Mouse (Mus musculus) layer of hippocampus, adult 8-10 months (tissue): ENCODE results near the gene Kremen2. TPM values are rescaled to one million over a fixed set of nuclear protein-coding genes. Genes with fewer than 3 reads are reported as not detected.
"Not testable (repeated sequence)": the region's sequence is repeated elsewhere in the genome, so short reads cannot be mapped to it uniquely, and the experiment has no call there.

Experiments
- DNase-seq, 2 experiments: peaks; one replicate each; pipeline ENCODE4 v3.0.0; 2022; ENCODE audit warnings: low spot score in 2 of 2
- total RNA-seq, 4 experiments: library from RNA; stranded (reverse); gene quantifications; 2 replicates each; pipeline ENCODE4 v1.2.4; 2022

The Kremen2 gene
- 1 to 10 TPM in 1 of 4 experiments, under 1 TPM in 3; 0.51 to 1.3 (median 0.68) TPM for total RNA-seq

DNA sequence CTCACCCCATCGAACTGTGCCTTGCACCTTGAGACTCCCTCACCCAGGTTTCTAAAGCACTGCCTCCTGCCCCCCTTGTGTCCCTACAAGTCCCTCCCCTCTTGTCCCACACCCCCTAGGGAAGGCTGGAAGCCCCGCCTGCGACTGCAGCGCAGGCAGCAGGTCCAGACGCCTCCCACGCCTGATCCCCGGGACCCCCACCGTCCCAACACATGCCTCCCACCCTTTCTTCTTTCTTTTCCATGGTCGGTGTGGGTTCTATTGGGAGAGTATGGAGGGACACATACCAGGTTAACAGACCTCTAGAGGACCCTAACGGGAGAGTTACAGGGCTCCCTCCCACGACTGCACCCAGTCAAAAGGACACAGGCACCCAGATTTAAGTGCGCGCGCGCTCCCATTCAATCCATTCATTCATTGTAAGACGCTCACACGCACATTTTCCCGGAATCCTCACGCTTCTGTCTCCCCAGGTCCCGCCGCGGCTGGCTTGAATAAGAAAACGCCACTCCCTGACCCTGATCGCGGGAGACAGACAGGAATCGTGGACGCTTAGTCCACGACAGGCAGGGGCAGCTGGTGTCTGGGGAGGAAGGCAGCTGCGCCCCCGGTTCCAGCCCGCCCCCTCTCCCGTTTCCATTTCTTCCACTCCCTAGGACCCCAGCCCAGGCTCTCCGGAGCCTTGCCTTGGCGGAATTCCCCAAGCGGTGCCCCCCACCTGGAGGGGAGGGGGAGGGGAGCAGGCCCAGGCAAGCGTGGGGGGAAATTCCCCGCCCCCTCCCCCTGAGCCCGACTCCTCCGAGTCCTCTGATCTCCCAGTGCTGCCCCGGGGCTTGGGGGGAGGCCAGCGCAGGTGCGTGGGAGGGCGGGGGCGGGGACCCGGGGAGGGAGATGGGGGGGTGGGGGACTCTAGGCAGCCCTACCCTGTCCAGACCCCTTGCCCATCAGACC lies at the start of gene Kremen2:
Gene Kremen2 (minus strand): TSS at position 533 of the 951 bp plus-strand sequence.
- no peak for DNase-seq

DNA sequence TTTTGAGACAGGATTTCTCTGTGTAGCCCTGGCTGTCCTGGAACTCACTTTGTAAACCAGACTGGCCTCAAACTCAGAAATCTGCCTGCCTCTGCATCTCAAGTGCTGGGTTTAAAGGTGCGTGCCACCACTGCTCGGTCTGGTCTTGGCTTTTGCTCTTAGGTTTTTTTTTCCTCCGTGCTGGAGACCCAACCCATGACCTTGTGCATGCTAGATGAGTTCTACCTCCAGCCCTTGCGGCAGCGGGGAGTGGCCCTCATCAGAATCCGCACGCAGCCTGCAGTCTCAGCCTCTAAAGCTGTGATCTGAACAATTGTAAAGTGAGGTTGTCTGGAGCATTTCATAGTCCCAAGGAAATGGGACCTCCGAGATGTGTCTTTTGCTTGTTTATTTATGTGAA lies 49.7 kb upstream of the Kremen2 start:
- DNase-seq: no peak

DNA sequence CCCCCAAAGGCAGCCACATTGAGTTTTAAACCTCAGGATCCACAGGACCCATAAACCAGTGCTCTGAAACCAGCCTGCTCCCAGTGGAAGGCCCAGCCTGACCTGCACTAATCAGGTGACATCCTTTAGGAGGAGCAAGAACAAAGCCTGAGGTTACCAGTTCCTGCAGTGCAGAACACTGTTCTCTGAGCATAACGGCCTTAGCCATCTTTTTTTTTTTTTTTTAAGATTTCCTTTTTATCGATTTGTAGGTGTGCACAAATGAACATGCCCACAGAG lies 45.4 kb upstream of the Kremen2 start:
- no peak for DNase-seq

DNA sequence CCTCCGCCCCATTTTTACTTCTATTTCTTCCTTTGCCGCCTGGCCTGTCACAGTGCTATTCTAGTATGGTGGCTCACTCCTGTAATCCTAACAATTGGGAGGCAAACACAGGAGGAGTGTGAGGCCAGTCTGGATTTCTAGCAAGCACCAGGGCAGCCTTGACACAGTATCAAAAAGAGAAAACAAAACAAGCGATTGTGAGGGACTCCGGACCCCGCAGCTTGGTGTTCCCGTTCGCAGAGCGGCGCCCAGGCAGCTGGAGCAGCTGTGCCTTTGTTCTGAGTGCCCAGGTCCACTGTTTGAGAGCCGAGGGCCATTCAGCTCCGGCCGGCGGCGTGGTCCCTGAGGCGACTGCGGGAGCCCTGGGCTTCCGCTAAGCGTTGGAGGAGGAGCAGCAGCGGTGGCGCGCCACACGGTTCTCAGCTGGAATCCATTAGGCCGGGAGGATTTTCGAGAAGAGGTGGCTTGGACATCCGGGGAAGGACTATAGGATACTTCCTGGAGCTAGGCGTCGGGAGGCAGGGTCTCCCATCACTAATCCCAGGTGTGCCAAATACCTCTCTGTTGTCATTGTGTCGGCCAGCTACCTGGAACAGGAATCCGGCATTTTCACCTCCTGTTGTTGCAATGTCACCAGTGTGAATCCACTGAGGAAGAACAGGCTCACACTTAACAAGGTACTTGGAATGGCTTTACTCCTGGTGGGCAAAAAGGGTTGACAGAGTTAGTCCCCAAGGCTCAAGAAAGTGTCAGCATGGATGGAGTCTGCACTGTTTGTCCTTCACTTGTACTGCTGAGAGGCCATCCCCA lies 44.8 kb upstream of the Kremen2 start, which contains the start of gene Srrm2:
Gene Srrm2 (plus strand): TSS at position 264 of the 810 bp plus-strand sequence.
- peak in 1 of 2 experiments; percentile 52 for DNase-seq

DNA sequence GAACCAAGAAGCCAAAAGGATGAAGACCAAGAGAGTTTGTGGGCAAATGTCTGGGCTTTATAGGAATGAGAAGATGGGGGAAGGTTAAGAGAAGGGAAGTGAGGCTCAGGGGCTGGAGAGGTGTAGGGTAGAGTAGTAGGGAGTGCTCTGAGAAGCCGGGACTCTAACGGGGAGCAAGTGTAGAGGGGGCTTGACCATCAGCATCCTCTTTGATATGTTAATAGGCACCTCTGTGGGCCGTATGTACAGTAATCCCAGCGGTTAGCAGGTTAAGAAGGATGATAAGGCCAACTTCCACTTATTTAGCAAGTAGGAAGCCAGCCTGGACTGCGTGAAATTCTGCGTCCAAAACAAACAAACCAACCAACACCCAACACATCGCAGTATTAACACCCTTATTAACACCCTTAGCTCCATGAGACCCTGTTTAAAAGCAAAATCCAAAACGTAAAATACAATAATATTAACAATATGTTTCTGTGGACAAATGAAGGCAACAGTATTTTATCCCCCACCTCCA lies 44.2 kb upstream of the Kremen2 start:
- DNase-seq: no peak

DNA sequence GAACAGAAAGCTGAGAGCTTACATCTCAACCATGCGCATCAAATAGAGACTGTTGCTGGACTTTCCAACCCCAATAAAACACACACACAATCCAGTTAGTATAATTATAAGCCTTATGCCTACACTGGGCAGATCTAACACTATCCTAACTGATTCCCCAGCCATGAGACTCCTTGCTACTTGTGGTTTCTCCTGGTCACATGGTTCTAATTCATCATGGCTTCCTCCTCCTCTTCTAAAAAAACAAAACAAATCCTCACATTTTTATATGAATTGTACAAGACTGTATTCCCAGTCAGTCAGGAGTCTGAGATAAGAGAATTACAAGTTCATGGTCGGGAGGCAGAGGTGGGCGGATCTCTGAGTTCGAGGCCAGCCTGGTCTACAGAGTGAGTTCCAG lies 43.3 kb upstream of the Kremen2 start:
- DNase-seq: no peak

DNA sequence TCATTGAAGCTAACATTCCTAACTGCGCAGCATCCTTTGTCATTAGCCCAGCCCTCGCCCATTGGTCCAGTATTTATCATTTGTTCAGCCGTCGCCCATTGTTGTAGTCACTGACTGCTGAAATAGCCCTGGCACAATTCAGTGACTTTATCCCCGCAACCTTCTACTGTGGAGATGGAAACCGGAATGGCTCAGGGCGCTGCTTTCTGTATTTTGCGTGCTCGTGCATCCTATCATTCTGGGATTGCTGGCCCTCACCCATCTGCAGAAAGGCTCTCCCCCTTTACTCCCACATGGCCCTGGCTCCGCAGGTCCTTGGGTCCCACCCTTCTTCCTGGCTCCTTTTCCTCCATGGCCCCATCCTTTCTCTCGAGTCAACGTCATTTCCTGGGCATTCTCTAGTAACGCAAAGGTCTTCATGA lies 40.9 kb upstream of the Kremen2 start:
- DNase-seq: no peak

DNA sequence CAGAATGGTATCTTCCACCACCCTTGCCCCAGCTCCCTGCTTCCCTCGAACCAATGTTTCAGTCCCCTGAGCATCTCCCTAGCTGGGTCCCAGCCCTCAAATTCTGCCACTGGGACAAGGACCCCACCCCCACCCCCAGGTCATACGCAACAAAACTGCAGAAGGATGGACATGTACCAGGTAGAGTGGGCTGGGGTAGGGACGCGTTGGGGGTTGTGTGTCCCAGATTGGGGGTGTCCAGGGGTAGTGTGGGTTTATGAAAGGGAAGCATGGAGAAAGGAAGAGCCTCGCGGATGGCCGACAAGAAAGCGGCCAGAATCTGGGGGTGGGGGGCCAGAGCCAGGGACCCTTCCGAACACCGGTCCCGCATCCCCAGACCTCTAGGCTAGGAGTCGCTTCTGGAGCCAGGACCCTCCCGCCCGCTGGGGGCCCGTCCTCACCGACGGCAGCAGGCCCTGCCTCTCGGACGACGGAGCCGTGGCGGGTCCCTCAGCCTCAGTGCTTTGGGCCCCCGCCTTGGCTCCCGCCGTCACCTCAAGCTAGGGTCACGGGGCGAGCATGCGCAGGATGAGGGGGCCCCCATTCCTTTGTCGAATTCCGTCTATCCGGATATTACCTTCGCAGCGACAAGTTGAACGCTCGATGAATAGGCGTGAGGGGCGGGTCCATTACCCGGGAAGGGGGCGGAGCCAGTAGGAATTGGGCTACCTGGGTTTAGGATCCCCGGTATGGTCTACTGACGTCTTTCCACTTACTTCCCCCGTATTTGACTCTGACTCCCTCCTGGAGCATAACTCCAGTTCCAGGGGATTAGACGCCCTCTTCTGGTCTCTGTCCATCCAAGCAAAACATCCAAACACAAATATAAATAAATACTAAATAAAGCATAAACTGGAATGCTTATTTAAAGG lies 40.2 kb upstream of the Kremen2 start, which contains the start of gene Flywch2:
Gene Flywch2 (minus strand): TSS at position 521 of the 911 bp plus-strand sequence.
- peak; percentile 87 to 93 for DNase-seq

DNA sequence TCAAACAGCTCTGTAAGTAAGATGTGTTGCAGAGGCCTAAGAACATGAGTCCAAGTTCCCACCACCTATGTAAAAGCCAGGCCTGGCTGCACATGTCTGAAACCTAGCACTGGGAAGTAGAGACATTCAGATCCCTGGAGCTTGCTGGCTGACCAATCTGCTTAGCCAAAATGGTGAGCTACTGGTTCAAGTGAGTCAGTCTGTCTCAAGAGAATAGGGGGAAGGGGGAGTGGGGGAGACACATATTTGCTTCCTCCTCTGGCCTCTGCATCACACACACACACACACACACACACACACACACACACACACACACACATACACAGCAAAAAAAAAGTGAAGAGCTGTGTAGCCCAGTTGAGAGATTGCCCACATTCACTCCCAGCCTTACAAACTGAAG lies 37.7 kb upstream of the Kremen2 start:
- no peak for DNase-seq

DNA sequence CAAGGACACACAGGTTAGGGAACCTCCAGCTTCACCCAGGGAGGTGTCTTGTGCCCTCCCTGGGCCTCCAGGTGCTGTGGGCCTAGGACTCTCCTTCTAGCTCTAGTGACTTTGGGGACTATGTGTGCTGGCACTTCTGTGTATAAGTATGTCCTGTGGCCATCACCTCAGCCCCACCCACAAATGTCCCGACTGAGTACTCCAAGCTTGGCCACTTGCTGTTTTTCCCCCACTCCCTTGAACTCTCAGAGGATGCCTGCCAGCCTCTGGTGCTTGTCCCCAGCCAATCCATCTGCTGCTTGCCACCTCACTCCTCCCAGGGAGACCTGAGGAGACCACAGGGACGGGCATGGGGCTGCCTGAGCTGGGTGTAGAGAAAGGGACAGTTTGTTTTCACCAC lies 32.8 kb upstream of the Kremen2 start:
- no peak for DNase-seq

DNA sequence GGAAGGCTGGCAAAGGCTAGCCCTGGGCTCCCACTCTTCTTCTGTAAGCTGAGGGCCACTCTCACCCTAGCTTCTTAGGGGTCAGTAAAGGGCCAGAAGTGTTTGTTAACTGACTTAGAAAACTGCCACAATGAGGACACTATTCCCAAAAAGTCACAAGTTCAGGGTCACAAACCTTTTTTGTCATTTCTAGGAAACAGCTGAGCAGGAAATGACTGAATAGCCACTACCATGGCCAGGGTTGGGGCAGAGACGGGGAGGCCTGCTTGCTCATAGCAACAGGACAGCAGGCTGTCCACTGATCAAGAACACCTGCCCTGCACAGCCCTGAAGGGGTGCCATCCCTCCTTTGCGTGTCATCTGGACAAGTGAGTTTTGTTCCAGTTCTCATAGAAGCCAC lies 31.5 kb upstream of the Kremen2 start:
- DNase-seq: no peak

DNA sequence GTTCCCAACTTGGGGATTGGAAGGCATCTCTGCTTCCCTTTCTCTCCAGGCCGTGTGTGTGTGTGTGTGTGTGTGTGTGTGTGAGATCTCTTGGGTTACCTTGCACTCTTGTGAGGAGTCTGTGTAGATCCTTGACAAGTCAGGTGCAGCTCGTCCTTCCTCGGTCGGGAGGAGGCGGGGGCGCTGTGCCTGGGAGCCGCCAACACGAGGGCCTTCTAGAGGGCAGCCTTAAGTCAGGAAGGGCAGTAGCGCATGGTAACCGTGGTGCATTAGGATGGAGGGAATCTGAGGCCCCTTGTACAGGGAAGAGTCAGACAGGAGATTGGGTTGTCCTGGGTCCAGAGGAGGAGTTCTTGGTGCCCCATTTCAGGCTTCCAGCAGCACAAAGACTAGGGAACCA lies 30.6 kb upstream of the Kremen2 start:
- DNase-seq: no peak

DNA sequence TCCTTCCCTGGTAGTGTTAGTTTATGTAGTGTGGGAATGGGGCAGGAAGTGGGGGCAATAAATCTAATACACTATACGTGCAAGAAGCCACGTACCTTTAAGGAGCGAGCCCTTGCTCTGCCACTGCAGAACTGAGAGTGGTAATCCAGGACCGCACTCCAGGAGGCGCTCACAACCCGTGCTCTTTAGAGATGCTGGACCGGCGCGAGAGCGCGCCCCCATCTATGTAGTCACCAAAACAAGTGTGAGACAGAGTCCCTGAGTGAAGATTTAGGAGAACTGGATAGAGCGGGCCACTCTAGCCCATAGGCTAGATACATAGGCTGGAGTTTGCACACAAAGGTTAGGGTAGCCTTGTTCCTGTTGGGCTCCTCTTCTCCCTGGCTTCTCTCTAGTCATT lies 28.5 kb upstream of the Kremen2 start:
- DNase-seq: peak; percentile 67 to 81

DNA sequence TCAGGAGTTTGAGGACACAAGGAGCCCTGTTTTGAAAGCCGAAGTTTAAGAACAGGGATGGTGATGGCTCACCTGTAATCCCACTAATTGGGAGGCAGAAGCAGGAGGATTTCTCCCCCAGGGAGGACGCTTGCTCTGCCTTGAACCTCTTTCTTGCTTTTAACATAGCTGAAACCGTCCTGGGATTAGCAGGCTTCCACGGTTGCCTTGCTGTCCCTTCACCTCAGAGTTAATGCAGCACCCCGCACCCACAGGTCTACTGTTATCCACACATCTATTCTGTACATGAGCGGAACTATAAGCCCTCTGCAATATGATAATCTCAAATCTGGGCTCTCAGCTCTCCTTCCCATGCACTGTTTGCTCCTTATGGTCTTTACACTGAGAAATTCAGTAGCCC lies 28.0 kb upstream of the Kremen2 start:
- DNase-seq: no peak

DNA sequence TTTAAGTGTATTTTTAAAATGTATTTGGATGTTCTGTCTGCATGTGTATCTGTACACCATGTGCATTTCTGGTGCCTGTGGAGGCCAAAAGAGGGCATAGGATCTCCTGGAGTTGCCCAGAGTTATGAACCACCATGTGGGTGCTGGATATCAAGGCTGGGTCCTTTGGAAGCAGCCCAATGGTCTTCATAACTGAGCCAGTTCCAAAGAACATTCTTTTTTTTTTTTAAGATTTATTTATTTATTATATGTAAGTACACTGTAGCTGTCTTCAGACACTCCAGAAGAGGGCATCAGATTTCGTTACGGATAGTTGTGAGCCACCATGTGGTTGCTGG lies 26.6 kb upstream of the Kremen2 start:
- DNase-seq: not testable (repeated sequence)

DNA sequence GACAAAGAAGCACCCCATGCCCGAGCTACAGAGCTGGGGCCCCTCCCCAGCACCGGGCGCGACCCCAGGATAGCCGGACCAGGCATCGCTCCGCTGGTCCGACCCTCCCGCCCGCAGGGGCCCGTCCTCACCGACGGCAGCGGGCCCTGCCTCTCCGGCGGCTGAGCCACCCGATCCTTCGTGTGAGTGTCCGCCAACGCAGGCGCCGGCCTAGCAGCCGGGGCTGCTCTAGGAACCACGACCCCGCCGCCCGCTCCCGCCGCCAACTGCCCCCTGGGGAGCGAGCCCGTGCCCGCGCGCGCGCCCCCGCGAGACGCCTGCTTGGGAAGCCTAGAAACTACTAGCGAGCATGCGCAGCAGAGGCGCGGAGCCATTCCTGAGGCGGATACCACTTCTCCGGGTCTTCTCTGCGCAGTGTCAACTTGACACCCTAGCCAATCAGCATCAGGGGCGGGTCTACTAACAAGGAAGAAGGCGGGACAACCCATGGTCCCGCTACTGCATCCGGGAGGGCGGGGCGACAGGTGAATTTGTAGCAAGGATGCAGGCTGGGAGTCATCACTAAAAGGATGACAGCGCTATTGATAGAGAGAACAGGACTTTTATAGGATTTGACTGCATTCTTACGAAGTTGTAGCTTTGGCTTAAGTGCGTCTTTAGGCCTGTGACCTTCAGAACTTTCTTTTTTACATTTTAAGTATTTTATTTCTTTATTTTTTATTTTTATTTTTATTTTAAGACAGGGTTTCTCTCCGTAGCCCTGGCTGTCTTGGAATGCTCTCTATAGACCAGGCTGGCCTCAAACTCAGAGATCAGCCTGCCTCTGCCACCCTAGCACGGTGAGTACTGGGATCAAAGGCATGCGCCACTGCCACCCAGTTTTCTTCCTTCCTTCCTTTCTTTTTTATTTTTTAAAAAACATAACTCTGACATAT lies 25.9 kb upstream of the Kremen2 start, which contains the start of gene Flywch1:
Gene Flywch1 (minus strand): TSS at position 319 of the 935 bp plus-strand sequence.
- peak; percentile 99 for DNase-seq

DNA sequence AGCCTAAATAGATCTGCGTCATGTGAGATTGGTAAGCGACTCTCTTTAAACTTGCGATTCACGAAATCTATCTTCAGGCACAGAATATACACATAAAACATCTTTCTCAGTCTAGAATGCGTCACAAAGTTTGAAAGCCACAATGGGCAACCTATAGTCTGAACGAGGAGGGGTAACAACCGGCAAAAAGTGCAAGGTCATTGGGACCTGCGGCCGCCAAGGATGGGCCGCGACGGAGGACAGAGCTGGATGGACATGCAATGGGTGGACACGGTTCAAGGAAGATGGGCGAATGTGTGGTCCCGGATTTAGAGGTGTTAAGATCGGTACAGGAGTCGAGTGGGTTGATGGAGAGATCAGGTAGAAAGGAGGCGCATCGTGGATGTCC lies 25.3 kb upstream of the Kremen2 start:
- no peak for DNase-seq

DNA sequence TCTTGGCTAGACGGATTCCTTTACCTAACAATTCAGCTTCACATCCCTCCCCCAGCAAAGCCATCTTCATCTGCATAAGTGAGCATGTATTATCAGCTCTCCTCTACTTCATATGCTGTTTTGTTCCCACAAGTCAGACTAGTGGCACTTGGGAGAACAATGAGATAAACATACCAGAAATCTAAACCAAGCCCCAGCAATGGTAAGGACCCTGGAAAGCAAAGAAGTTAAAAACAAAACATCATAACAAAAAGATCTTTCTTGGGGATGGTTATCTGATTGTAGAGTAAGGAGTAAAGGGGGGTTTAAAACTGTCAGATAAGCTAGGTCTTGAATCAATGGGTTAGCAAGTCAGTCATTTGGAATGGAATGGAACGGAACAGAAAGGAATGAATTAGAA lies 24.9 kb upstream of the Kremen2 start:
- DNase-seq: no peak

DNA sequence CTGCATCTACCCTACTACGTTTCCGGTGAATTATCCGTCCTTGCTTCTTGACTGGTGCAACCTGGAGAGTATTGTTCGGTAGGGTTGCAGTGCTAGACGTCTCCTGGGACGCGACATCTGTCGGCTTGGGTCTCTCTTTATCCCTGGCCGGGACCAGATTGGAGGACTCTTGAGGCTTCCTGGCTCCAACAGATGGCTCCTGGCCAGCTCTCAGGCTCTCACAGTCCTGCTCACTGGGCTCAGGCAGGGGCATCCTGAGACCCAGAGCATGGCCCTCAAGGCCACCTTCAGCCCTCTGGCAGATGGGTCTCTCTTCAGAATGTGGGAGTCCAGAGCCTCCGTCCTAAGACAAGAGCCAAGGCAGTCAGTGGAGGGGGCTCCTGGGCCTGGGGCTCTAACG lies 17.3 kb upstream of the Kremen2 start:
- no peak for DNase-seq

DNA sequence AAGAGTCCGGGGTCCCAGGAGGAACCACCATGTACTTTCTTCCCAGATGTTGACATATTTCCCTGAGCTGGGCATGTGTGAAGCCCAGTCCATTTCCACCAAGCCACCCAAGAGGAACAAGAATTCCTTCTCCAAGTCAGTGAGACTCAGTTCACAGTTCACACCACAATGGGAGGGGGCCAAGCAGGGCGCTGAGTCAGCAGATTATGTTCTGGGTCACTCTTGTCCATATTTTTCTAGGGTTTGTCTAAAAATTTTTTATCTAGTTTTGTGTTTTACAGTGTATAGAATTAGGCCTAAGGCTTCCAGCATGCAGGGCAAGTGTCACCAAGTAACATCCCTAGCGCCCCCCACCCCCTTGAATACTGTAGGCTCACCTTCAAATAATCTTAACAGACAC lies 15.5 kb upstream of the Kremen2 start:
- DNase-seq: no peak
